Mouse (Mus musculus) adipocyte (in vitro differentiated cells): ENCODE measurements around the gene Mpv17.

Experiments
- DNase-seq: peaks from one replicate; pipeline ENCODE4 v3.0.0-alpha.2; 2016; ENCODE audit warnings: low spot score

Mpv17 gene

DNA sequence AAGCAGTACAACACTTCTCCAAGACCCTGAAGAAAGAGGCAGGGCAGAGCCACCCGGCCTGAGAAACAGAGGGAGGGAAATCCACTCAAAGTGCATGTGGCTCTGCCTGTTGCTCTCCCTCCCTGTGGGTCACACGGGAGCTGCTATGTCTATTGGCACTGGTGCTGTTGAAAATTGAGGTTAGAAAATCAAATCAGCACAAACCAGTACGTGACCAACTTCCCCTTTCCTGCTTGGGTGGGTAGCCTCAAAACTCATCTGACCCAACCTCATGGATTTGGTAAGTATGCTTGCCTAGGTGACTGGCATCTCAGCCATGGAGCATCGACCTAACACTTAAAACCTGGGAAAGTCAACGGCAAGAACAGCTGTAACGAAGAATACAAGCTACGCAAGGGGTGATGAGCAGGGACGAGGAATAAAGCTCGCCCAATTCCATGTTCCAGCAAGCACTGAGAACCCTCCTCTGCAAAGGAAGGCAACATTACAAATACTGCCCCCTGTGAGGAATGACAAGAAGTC lies 48.2 kb downstream of the Mpv17 start, which contains the start of gene Dnajc5g:
Gene Dnajc5g (plus strand): TSS at position 472 of the 522 bp plus-strand sequence.
- DNase-seq = no peak

DNA sequence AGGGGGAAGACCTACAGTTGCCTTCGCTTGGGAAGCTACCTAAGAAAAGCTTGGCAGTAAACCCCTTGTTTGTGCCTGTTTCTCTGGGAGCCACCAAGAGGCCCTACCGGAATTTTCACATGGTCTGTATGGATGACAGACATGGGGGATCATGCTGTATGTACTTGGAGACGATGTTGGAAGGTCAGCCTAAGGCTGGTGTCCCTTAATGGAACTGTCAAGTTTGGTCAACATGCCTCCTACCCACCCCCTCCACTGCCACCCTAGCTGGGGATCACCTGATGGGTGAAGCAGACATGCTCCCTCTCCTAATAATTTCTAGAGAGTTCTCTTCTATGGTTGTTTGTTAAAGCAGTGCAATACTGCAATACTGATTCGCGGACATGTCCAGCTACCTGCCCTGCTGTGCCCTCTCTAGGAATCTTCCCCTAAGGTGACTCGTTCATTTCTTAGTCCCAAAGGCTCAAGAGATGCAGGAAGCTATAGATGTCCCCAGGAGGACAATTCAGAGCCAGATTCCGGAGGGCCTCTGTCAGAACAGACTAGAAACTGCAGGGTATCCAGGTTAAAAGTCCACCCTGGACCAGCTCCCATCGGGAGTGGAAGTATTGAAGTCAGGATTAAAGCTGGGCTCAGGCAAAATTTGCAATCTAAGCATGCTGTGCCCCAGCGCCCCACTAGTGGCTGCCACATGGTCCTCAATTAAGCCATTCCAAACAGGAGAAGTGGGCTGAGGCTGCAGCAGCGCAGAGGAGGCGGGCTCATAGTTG lies 58.2 kb downstream of the Mpv17 start:
- DNase-seq = no peak

GRCm38 (mm10) chr5:31094799-31095691 lies 59.0 kb downstream of the Mpv17 start:
- DNase-seq = no peak

DNA sequence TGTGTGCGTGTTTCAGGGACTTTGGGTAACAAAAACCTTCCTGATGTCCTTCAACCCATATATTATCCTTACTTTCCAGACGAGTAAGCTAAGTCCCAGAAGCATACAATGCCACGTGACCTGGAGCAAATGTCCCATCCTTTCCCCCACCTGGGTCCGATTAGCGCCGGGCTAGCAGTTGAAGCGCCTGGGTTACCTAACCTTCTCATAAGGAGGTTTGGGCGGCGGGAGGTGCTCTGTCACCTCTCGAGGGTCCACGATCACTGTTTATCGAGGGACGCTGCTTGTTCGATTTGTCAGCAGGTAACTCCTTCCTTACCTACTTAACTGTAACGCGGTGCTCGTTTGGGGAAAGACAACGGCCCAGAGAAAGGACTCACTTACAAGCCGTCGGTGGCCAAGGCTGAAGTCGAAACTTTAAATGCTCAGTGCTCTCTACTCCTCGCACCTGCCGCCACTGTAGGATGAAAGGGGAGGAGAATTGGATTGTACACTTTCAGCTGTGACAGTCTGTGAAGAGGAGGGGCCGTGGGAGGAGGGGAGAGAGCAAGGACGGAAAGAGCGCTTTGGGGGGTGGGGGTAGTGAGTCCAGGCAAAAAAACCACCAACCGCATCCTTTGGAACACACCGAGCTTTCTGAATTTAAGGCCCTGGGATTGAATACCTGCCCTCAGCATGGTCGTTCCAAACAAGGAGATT lies 59.8 kb downstream of the Mpv17 start:
- DNase-seq = no peak

DNA sequence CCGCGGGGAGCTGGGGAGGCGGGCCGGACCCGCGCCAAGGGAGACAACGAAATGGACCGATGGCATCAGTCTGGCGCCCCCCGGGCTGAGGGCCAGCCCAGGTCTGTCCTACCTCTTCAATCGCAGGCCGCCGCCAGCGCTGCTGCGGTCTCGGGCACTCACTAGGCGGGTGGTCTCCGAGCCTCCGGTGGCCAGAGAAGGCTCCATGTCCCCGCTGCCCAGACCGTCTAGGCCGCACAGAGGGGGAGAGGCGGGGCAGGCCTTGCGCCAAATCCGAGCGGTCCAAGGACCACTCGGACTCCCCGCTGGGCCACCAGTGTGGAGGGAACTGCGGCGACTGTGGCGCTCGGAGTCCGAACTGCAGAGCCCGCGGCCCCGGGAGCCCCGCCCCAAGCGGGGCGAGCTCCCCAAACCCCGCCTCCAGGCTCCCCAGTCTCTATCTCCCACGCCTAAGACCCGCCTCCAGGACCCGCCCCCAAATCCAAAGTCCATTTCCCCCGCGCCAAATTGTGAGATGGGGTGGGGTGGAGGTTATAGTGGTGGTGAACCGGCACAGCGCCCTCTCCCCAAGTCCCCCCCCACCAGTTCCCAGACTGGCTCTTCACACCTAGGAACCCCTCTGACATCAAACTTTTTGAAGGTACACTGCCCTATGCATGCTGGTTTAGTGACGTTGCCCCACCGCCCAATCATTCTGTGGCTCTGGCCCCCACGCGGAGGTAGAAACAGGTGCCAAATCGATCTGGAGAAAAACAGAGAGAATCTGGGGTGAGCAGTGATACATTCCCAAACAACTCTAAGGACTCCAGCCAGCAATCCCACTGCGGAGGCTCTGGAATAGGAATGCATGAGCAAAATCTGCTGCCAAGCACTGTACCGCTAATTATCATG lies 60.7 kb downstream of the Mpv17 start:
- DNase-seq = no peak

GRCm38 (mm10) chr5:31092231-31092975 lies 61.6 kb downstream of the Mpv17 start:
- DNase-seq = no peak
